Mouse (Mus musculus): ENCODE measurements around the gene Slc9a1. TPM values are rescaled to one million over a fixed set of nuclear protein-coding genes. Genes with fewer than 3 reads are reported as not detected.

The Slc9a1 gene
- polyA plus RNA-seq, 1 experiment from 2014 or later: 8.0 TPM

- 90% methylated on average over 5 of the region's 5 CpGs for WGBS
- Histone ChIP-seq H3K27ac (no peak overlapping the region), H3K36me3 (no peaks in the 10 kb centered on the region), H3K9me3 (no peaks in the 10 kb centered on the region), H3K27me3 (ENCODE audit: insufficient read depth, poor library complexity, severe bottlenecking) (no peaks in the 10 kb centered on the region), H3K4me1 (replicated peaks) (no peaks in the 10 kb centered on the region), H3K4me3 (no peak overlapping the region)
- no peak for DNase-seq (ENCODE audit: low spot score)
Observed at GRCm38 (mm10) chr4:133348051-133348775, 21.3 kb upstream of the Slc9a1 start.

DNA sequence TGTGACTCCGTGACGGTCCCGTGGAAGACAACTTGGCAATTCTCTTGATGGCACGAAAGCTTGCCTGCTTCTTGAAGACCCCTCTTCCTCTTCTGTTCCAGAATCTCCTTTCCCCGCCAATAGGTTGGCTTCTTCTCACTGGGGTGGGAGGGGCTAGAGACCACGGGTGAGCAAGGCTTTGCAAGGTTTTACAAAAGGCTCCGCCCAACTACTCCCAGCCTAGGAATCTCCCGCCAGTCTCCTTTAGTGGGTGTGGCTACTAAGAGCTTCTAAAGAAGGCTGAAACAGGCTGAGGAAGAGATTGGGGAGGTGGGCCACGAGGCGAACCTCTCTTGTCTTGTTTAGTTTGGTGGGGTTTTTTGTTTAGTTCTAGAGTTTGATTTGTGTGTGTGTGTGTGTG lies 16.7 kb upstream of the Slc9a1 start:
- no peaks in the 10 kb centered on the region for H3K36me3 ChIP-seq
- no peak overlapping the region for H3K4me3 ChIP-seq
- H3K9me3 ChIP-seq: no peaks in the 10 kb centered on the region
- WGBS: 77% methylated on average over 10 of the region's 10 CpGs
- H3K4me1 ChIP-seq (replicated peaks): no peaks in the 10 kb centered on the region
- H3K27me3 ChIP-seq (ENCODE audit: insufficient read depth, poor library complexity, severe bottlenecking): no peaks in the 10 kb centered on the region
- DNase-seq (ENCODE audit: low spot score): no peak
- no peak overlapping the region for H3K27ac ChIP-seq

DNA sequence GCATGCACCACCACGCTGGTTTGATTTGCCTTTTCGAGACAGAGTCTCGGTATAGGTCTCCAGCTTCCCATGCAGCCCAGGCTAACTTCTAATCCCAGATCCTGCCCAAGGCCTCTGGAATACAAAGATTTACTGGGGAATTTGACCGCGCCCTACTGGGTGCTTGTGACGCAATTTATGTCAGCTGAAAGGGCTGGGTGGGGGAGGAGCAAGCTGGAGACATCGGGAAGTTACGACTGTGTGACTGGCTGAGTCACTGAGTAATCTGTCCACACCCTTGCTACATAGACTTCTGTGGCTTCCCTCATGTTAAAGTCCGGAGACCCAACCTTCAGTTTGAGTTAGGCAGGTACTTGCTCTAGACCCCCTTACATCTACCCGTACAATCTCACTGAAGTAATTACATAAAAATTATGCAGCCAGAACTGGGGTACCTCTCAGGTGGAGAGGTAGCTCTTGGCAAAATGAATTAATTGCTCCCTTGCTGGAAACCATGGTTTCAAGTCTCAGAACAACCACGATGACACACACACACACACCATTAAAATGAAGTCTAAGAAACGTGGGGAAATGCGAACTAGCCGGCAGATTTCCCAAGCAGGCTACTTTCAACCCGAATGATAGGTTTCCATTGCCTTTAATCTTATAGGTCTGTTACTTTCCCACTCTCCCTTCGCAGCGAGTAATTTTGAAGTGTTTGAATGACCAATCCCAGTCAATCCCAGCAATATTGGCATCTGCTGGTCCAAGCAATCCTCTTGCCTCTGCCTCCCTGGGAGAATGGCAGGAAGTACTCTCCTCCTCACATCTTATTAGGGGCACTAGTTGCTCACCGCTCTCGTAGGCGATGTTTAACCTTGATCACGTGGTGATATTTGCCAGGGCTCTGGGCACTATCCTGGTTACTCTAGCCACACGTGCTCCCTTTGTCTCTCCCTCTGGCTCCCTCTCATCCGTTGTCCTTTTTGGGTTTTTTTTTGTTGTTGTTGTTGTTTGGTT lies 15.8 kb upstream of the Slc9a1 start, which contains the start of gene Wdtc1:
Gene Wdtc1, minus strand, starts transcription at position 115 of the 999 bp plus-strand sequence.
- no peak for DNase-seq (ENCODE audit: low spot score)
- Histone ChIP-seq H3K9me3 (no peaks in the 10 kb centered on the region), H3K27ac (no peak within 1 kb of the TSS), H3K4me1 (replicated peaks) (no peaks in the 10 kb centered on the region), H3K4me3 (no peak within 1 kb of the TSS), H3K27me3 (ENCODE audit: insufficient read depth, poor library complexity, severe bottlenecking) (no peaks in the 10 kb centered on the region), H3K36me3 (no peaks in the 10 kb centered on the region)
- 92% methylated on average over 23 of the region's 23 CpGs for WGBS

- no peaks in the 10 kb centered on the region for H3K4me1 ChIP-seq (replicated peaks)
Observed at GRCm38 (mm10) chr4:133354641-133355040, 14.9 kb upstream of the Slc9a1 start.

GRCm38 (mm10) chr4:133370298-133371274 lies 1.1 kb downstream of the Slc9a1 start:
- Histone ChIP-seq H3K27me3 (ENCODE audit: insufficient read depth, poor library complexity, severe bottlenecking) (no peaks in the 10 kb centered on the region), H3K27ac (peak overlapping the region; percentile 93), H3K4me3 (peak overlapping the region; percentile 63), H3K36me3 (peaks cover 7% of the 10 kb centered on the region), H3K4me1 (replicated peaks) (peaks cover 49% of the 10 kb centered on the region), H3K9me3 (no peaks in the 10 kb centered on the region)
- DNase-seq (ENCODE audit: low spot score): no peak
- 75% methylated on average over 22 of the region's 22 CpGs for WGBS

More at GRCm38 (mm10) chr4:133354641-133355040, 14.9 kb upstream of the Slc9a1 start:
- Histone ChIP-seq H3K9me3 (no peaks in the 10 kb centered on the region), H3K27me3 (ENCODE audit: insufficient read depth, poor library complexity, severe bottlenecking) (no peaks in the 10 kb centered on the region), H3K36me3 (no peaks in the 10 kb centered on the region), H3K4me3 (no peak overlapping the region), H3K27ac (no peak overlapping the region)
- WGBS: 86% methylated on average over 6 of the region's 6 CpGs
- DNase-seq (ENCODE audit: low spot score): no peak

- Histone ChIP-seq H3K27ac (no peak overlapping the region; the same call in 1 of the 2 replicates), H3K4me1 (replicated peaks) (peaks cover 60% of the 10 kb centered on the region), H3K4me3 (peak overlapping the region; percentile 63), H3K27me3 (ENCODE audit: insufficient read depth, poor library complexity, severe bottlenecking) (no peaks in the 10 kb centered on the region), H3K36me3 (peaks cover 7% of the 10 kb centered on the region), H3K9me3 (no peaks in the 10 kb centered on the region)
- WGBS: 83% methylated on average over 7 of the region's 7 CpGs
- DNase-seq (ENCODE audit: low spot score): no peak
Observed at GRCm38 (mm10) chr4:133371621-133372277, 2.2 kb downstream of the Slc9a1 start.

DNA sequence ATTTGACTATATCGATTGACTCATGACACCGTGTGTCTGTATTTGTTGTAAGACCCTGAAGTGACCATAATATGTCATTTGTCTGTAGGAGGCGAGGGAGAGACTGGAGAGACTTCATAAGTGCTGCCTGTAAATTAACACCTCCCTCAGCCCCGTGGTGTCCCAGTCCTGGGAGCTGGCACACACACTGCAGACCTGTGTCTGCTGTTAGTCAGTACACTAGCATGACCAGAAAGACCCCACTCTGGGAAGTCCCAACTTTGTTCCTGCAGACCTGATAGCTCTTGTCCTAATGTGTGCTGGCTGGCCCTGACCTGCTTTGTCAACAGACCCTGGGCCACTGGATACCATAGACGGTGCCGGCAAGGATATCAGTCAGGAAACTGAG lies 2.8 kb downstream of the Slc9a1 start:
- Histone ChIP-seq H3K27me3 (ENCODE audit: insufficient read depth, poor library complexity, severe bottlenecking) (no peaks in the 10 kb centered on the region), H3K36me3 (peaks cover 7% of the 10 kb centered on the region), H3K4me3 (peak overlapping the region; percentile 63), H3K9me3 (no peaks in the 10 kb centered on the region), H3K27ac (no peak overlapping the region; the same call in 1 of the 2 replicates), H3K4me1 (replicated peaks) (peaks cover 65% of the 10 kb centered on the region)
- no peak for DNase-seq (ENCODE audit: low spot score)
- WGBS: 80% methylated on average over 6 of the region's 6 CpGs

GRCm38 (mm10) chr4:133374011-133374410 lies 4.5 kb downstream of the Slc9a1 start:
- DNase-seq (ENCODE audit: low spot score): no peak
- Histone ChIP-seq H3K4me3 (no peak overlapping the region), H3K27me3 (ENCODE audit: insufficient read depth, poor library complexity, severe bottlenecking) (no peaks in the 10 kb centered on the region), H3K36me3 (peaks cover 7% of the 10 kb centered on the region), H3K27ac (no peak overlapping the region), H3K9me3 (no peaks in the 10 kb centered on the region), H3K4me1 (replicated peaks) (peaks cover 83% of the 10 kb centered on the region)
- 81% methylated on average over 4 of the region's 4 CpGs for WGBS

GRCm38 (mm10) chr4:133375812-133376577 lies 6.5 kb downstream of the Slc9a1 start:
- Histone ChIP-seq H3K4me1 (replicated peaks) (peaks cover 92% of the 10 kb centered on the region), H3K27ac (peak overlapping the region; percentile 13; the same call in 1 of the 2 replicates), H3K36me3 (peaks cover 7% of the 10 kb centered on the region), H3K4me3 (no peak overlapping the region), H3K9me3 (no peaks in the 10 kb centered on the region), H3K27me3 (ENCODE audit: insufficient read depth, poor library complexity, severe bottlenecking) (no peaks in the 10 kb centered on the region)
- DNase-seq (ENCODE audit: low spot score): no peak
- WGBS: 73% methylated on average over 10 of the region's 10 CpGs

DNA sequence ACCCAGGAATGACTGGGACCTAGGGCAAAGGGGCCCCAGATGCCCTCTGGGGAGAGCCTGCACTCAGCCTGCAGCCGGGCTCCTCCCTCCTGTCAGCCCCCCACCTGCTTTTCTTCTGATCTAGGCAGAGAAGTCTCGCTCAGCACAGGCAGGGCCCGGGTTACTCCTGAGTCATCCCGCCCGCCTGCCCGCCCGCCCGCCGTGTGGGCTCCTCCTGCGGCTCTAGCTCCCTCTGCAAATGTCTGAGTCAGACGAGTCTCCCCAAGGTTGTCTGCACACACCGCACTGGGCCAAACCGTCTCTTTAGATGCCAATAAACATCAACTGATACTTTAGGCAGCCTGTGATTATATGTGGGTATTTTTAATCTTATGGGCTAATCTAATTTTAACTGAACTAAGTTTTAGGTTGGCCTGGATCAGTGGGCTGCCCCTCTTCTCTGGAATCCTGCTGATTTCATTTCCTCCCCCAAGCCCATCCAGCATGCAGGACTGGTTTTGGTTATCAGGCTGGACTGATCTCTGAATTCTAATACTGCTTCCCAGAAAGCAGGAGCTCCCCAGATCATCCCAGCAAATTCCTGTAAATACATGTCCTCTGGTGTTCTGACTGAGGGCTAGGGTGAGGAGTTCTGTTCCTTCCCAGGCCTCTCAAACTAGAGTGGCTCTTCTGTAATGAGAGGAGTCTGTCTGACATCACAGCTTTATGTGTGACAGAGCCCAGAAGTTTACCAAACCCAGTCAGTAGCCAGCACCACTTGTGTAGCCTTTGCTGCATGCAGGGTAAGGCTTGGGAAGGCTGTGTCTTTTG lies 8.9 kb downstream of the Slc9a1 start:
- 7% methylated on average over 13 of the region's 13 CpGs for WGBS
- Histone ChIP-seq H3K9me3 (no peaks in the 10 kb centered on the region), H3K27ac (peak overlapping the region; percentile 79), H3K36me3 (peaks cover 24% of the 10 kb centered on the region), H3K4me3 (0 out of 2 replicates have a peak overlapping the region, but pooled peaks have one; percentile 16), H3K4me1 (replicated peaks) (peaks cover 71% of the 10 kb centered on the region), H3K27me3 (ENCODE audit: insufficient read depth, poor library complexity, severe bottlenecking) (no peaks in the 10 kb centered on the region)
- peak; percentile 40 for DNase-seq (ENCODE audit: low spot score)

- DNase-seq (ENCODE audit: low spot score): no peak
- peaks cover 65% of the 10 kb centered on the region for H3K4me1 ChIP-seq (replicated peaks)
- peak overlapping the region; percentile 79 for H3K27ac ChIP-seq
- no peaks in the 10 kb centered on the region for H3K9me3 ChIP-seq
- no peak overlapping the region for H3K4me3 ChIP-seq
- WGBS: 38% methylated on average over 5 of the region's 5 CpGs
- peaks cover 24% of the 10 kb centered on the region for H3K36me3 ChIP-seq
- no peaks in the 10 kb centered on the region for H3K27me3 ChIP-seq (ENCODE audit: insufficient read depth, poor library complexity, severe bottlenecking)
Observed at GRCm38 (mm10) chr4:133379046-133379347, 9.5 kb downstream of the Slc9a1 start.

All from hindbrain, embryonic 10.5 days (tissue).